Mouse (Mus musculus) fat pad, adult 2 months (tissue): ENCODE data around the gene Baz1b.

Source experiments
- DNase-seq: peaks from one replicate; pipeline ENCODE4 v3.0.0-alpha.2; 2011; ENCODE audit warnings: low read depth, low spot score; ENCODE audit errors: extremely low read depth

The Baz1b gene

GRCm38 (mm10) chr5:135233166-135233920, 46.3 kb downstream of the Baz1b start:
- no peak for DNase-seq

GRCm38 (mm10) chr5:135236571-135236970, 49.5 kb downstream of the Baz1b start:
- DNase-seq: peak; percentile 19

- DNase-seq: no peak
Measured at GRCm38 (mm10) chr5:135238832-135239231, 51.8 kb downstream of the Baz1b start.

DNA sequence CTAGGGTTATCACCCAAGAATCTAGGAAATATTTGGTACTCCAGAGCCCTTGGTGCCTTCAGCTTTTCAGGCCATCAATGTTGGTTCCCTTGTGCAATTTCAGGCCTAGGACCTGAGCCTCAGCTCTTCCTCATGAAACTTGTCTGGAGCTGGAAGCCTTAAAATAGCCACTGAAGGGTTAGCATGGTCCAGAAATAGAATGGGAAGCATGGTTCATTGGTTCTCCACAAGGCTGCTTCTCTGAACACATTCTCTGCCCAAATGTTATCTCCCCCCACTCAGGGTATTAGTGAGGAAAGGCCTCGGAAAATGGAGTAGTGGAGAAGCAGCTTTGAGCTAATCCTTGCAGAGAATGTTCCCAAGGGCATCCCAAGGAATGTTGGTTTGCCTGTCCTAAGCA, 54.4 kb downstream of the Baz1b start:
- DNase-seq: no peak

- no peak for DNase-seq
Measured at GRCm38 (mm10) chr5:135242136-135242535, 55.1 kb downstream of the Baz1b start.

DNA sequence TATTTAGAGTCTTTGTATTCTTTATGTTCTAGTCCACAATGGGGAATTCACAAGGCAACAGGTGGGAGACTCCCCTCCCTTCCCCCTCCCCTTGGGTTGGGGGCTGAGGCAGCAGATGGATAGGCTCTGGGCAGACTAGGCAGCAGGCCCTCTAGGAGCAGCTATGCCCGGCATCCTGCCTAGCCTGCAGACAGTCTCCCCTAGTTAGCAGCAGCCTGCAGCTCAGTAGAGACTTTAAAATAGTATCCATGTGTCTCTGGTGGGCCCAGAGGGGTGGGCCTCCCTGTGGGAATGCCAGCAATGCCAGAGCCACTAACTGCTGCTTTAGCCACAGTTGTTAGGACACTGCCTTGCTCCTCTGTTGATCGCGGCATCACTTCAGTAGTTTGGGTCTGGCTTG, 55.5 kb downstream of the Baz1b start:
- DNase-seq: no peak

GRCm38 (mm10) chr5:135243166-135243565, 56.1 kb downstream of the Baz1b start:
- DNase-seq: no peak

GRCm38 (mm10) chr5:135246531-135246930, 59.5 kb downstream of the Baz1b start:
- no peak for DNase-seq

DNA sequence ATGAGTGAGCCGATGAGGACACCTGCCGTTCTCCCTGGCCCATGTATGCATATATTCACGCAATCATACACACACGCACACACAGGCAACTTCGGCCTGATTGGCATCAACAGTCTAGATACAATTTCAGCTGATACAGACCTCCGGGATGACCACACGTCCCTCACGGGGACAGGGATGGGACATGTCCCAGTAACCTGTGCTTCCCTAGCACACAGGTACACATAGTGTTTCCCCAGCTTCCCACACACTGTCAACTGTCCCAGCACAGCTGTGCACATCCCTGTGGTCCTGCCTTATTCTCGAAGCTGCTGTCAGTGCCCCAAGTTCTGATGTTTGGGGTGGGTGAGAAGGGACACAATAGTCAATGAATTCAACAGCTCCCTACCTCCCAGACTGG, 60.3 kb downstream of the Baz1b start:
- DNase-seq: no peak

DNA sequence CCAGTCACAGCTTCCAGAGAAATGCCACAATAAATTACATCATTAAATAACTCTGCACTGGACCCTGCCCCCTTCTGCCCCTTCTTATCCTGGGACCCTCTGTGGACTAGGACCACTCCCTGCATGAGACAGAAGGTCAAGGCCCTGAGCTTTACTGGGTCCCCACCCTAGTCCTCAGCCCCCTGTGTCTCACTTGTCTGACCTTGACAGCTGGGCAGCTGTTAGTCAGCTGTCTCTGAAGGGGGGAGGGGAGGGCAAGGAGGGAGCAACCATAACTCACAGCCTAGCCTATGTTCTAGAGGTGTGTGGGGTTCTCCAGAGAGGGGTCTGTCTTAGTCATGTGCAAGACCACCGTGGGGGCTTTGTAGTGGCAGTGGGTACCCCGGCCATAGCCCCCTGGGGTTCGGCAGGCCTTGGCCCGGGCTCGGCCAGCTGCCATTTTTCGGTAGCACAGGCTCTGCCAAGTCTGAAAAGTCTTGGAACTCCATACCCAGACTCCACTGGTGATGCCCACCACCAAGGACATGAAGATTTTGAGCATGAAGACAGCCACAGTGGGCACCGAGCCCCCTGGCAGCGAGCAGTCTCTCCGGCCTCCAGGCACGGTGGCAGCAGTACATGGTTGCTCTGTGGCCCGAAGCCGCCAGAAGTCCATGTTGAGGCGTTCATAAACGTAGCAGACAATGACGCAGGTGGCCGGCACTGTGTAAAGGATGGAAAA, 62.1 kb downstream of the Baz1b start:
- no peak for DNase-seq

DNA sequence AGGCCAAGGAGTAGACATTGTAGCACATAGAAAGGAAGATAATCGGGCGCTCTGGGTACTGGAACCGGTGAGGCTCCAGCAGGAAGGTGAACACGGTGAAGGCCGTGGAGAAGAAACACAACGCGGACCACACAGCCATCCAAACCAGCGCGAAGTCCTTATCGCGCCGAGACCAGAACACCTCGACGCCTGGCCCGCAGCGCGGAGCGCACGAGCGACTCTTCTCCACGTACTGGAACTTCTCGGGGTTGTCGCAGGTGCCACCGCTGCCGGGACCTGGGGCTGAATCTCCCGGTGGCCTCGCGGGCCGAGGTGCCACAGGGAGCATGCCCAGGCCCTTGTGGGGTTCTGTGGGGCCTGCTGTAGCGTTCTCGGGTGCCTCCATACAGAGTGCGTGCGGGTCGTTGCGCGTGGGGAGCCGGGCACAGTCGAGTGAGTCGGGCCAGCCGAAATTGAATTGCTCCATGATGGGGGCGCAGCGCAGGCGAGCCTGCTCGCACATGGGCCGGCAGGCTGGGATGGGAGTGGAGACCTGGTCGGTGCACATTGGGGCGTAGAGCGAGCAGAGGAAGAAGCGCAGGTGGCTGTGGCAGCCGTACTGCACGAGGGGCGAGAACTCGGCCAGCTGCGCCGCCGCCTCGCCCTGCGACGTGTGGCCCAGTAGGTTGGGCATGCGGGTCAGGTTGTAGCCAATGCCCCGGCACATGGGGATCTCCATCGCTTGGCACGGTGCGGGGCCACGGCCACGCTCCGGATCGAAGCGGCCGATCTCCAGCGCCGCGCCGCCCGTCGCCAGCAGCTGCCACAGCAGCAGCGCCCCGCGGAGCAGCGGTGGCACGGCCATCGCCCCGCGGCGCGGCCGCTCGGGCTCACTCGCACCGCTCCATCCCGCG, 63.4 kb downstream of the Baz1b start:
- DNase-seq: no peak

DNA sequence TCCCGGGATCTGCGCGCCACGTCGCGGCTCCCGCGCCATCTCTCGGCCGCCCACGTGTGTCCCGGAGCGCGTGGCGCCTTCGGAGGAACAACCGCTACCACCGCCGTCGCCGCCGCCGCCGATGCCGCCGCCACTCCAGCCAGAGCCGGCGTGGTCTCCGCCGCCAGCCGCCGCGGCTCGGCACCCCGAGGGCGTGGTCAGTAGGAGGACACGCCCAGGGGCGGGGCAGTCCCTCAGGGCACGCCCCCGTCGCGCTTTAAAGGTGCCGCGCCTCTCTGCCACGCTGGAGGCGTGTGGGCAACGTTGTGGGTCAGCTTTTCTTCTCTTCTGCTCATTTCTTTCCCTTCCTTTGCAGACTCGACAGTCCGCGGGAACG, 64.0 kb downstream of the Baz1b start, which contains the start of gene Fzd9:
TSS of gene Fzd9 (minus strand) at position 152 of the 376 bp plus-strand sequence.
- DNase-seq: no peak

- DNase-seq: no peak
Measured at GRCm38 (mm10) chr5:135253741-135254401, 66.8 kb downstream of the Baz1b start.

GRCm38 (mm10) chr5:135256166-135256565, 69.1 kb downstream of the Baz1b start:
- DNase-seq: no peak

GRCm38 (mm10) chr5:135257559-135257958, 70.5 kb downstream of the Baz1b start:
- no peak for DNase-seq

DNA sequence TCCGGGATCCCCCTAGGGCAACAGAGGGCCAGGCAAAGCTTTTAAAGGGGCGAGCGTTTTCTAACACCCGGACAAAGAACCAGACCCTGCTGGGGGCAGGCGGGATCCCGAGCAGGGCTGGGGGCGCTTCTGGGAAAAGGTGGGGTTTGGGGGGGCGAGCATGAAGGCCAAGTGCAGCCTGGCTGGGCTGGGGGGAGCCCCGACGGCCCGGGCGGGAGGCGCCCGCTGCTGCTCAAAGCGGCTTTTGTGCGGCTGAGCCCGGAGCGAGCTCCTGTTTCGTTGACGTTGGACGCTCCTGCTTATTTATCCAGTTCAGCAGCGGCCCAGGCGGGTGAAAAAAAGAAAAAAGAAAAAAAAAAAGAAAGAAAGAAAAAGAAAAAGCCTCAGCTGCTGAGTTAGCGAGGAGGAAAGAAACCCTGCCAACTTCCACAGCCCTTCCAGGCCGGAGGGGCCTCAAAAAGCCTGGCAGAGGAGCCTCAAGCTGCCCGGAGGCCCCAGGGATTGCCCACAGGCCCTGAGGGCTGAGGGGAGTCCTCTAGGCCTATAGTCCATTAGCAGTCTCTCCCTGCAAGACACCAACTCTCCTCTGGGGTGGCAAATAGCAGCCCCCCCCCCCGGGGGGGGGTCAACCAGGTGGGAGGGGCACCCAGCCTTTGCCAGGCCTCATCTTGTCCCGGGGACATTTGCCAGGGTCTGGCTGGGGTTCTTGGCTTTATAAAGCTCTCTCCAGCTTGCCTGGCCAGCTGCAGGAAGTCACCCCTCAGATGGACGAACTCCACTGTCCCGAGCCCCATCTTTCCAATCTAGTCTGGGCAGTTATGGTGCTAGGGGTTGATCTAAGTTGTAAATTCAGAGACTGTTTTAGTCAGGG, 71.5 kb downstream of the Baz1b start:
- DNase-seq: no peak

GRCm38 (mm10) chr5:135263866-135264503, 76.9 kb downstream of the Baz1b start:
- DNase-seq: no peak

DNA sequence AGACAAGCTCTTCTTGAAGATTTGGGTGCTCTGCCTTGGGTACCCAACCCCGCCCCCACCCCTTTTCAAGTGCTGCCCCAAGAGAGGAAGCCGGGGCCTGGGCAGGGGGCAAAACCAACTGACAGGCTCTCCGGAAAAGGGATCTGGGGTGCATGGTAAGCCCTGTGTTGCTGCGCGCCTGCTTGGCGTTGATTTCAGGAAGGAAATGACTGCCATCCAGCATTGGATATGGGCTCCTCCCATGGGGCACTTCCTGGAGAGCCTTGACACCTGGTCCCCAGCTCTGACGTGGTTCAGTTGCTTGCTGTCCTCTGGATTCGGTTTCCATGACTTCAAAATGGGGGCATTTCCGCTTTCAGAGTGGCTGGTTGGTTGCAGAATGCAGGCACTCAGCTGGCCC, 77.5 kb downstream of the Baz1b start:
- no peak for DNase-seq

DNA sequence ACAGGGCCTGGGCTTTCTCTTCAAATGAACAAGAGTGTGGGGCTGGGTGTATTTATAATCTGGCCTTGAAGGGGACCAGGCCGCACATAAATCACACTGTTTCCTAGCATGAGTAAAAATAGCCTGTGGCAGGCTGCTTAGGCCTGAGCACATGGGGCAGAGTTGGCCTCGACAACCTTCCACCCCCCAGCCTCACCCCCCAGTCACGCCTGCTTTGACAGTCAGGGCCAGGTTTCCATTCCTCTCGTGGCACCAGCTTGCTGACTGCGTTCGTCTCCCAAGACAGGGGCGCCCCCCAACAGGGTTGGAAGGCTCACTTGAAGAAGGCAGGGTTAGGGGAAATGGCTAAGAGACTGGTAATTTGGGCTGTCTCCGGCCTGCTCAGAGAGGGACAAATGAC, 82.4 kb downstream of the Baz1b start:
- DNase-seq: no peak

DNA sequence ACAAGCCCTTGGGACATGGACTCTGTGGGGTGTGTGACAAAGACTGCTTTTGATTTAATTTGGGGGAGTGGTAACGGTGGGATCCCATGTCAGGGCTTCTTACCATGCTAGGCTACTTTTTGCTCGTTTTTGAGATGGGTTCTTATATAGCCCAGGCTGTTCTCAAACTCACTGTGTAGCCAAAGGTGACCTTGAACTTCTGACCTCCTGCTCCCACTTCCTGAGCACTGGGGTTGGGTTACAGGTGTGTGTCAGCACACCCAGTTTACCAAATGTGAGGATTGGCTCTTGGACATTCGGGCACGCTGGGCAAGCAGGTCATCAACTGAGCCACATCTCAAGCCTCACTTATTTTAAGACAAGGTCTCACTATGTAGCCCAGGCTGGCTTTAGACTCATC, 83.3 kb downstream of the Baz1b start:
- DNase-seq: no peak
